Mouse (Mus musculus): ENCODE data around the gene Hikeshi.

Hikeshi gene

DNA sequence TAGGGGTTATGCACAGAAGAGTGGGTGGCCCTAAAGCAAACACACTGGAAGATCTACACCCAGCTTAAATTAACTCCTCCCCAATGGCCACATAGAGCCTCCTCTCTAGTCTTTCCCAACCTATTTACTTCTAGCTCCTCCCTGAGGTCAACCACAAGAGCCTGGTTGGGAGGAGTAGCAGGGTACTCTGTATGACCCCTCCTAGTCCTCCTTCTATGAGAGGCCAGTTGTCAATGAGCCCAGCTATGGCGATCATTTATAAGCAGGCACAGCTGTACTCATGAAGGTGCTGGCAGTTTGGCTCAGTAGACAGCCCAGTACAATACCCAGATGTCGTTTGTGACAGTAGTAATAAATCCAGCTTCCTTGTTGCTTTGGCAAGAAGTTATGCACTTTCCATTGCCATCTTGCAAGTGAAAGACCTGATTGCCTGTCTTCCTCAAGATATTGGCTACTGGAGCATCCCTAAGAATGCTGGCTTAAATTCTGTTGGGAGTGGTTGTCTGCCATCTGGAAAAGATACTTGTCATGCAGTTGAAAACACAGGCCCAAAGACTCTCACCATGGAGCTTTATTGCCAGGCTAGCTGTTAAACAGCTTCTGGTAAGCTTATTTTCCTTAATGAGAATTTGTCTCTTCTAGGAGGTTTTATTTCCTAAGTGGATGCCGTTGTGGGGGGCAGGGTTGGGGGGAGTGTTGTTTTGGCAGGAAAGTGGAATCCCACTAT is 27.4 kb downstream of the Hikeshi start:
- DNase-seq (ENCODE audit: extremely low spot score) = no peak

DNA sequence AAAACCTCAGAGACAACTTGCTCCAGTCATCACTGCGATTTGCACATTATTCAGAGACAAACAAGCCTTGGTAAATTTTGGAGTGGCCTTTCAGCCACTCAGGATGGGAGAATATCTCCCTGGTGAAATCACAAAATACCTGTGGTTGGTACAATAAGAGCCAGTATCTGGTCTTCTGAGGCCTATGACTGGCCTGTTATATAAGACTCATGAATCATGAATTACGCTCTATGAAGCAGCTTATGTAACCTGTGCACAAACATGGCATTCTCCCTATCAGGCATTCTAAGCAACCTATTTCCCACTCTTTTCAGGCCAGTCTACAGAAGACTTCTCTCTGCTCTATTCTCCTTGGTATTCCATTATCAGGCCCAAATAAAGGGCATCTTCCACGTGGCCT is 28.6 kb downstream of the Hikeshi start:
- no peak for DNase-seq (ENCODE audit: extremely low spot score)

DNA sequence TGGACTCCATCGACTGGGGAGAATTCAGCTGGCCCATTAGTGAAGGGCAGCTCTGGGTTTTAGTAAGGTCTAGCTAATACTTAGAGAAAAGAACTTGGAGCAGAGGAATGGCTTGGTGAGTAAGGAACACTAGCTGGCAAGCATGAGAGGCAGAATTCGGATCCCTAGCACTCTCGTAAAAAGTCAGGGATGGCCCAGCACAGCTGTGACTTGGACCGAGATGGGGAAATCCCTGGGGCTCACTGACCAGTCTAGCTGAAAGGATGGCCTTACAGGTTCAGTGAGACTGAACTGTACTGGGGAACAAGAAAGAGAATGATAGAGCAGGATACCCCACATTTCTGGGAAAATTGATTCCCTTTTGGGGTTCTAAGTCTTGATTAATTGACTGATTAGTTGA is 31.3 kb downstream of the Hikeshi start:
- no peak for DNase-seq (ENCODE audit: extremely low spot score)

DNA sequence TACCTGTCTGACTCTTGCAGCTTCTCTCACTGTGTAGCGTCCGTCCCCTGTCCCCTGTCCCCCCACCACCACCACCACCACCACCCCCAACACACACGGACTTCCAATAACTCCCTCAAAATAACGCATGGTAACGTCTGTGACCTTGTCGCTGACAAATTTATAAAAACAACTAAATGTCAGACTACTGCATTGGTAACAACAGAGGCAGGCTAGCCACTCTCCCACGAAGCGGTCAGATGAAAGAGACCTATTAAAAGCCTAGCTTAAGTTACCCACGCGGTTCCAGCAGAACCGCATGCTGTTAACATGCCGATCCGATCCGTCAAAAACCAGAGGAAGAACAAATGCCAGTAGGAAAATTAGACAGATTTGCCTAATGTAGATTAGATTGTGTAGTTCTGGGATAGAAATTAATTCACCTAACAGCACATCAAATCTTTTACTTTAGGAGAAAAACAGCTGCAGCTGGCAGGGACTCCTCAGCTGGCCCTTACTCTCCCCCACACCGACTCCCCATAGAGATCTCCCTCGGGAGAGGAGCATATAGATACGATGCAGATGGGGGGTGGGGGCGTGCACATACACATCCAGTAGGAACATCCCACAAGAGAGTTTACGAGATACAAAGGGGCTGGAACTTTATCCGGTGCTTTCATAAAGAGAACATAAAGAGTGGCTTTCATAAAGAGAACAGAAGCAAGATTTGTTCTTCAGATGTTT is 31.9 kb downstream of the Hikeshi start:
- DNase-seq (ENCODE audit: extremely low spot score) = no peak

DNA sequence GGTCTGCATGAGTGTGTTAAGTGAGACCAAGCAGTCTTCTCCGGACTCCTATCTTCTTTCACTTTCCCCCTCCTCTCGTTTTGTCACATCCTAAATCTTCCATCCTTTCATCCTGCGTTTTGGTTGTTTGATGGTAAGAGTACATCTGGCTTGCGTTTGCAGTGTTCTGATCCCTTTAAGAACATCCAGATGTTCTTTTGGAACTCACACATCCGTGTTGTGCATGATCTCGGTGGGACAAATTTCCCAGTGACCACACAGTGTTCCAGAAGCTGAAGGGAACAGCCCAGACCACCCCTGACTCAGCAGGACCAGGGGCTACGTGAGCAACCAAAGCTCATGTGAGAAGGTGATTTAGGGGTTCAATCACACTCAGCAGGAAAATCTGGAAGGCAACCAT is 32.6 kb downstream of the Hikeshi start:
- DNase-seq (ENCODE audit: extremely low spot score) = peak; percentile 12

DNA sequence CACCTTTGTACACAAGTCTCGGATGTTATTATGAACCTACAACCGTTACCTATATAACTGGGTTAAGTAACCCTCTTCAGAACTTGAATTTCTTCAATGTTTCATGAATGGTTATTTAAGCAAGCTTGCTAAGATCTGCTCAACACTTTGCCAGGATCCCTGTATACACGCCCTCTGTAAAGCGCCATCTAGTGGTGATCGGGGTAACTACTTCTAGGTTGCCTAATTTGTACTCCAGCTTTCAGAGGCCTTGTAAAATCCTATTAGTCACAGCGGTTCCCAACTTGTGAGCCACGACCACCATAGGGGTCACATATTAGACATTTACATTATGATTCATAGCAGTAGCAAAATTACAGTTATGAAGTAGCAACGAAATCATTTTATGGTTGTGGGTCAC is 33.1 kb downstream of the Hikeshi start:
- peak; percentile 77 for DNase-seq (ENCODE audit: extremely low spot score)

DNA sequence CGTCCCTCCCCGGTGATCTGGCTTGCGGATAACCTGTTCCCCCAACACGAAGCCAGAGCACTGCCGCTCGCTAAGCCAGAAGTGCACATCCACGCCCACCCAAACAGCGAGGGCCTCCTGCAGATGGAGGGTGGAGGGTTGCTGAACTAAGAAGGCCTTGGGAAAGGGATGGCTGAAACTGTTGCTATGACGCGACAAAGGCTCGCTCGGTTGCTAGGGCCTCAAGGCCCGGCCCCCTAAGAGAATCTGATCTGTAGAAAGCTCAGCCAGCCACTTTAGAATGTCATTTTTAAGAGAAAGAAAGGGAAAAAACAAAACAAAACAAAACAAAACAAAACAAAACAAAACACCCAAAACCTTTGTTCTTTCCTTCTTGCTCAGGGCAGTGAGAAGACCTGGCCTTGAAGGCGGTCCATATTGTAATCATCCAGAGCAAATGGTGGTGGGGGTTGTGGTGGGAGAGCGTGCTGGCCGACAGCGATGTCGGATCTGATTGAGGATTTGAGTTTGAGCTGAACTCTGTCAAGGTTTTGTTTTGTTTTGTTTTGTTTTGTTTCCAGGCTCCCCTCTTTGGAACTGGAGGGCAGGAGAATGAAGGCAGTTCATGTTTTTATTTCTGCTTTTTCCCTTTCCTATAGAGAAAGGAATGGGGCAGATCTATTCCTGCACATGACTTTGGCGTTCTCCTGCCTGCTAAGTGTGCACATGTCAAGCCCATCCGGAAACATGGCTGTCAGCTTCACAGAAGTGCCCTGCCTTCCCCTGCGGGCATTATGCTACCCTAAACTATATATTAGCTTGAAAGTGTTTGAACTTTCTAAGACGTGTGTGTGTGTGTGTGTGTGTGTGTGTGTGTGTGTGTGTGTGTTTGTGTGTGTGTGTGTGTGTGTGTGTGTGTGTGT is 37.3 kb downstream of the Hikeshi start, which contains the start of gene Ccdc81:
TSS of gene Ccdc81 (minus strand) at position 188 of the 902 bp plus-strand sequence.
- DNase-seq (ENCODE audit: extremely low spot score) = peak; percentile 34

DNA sequence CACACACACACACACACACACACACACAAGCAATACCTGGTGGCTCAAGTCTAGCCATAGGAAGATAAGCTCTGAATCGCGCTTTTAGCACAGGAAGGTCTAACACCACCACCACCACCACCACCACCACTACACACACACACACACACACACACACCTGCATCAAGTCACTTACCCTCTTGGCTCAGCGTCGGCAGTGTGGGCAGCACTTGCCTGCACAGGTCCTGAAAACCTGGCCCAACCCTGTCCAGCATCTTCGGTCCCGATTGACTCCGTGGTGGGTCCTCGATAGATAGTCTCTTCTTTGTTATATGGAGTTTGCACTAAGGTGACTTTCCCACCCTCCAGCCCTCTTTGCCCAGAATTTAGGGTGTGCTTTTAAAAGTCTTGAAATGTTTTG is 38.0 kb downstream of the Hikeshi start:
- DNase-seq (ENCODE audit: extremely low spot score) = no peak

DNA sequence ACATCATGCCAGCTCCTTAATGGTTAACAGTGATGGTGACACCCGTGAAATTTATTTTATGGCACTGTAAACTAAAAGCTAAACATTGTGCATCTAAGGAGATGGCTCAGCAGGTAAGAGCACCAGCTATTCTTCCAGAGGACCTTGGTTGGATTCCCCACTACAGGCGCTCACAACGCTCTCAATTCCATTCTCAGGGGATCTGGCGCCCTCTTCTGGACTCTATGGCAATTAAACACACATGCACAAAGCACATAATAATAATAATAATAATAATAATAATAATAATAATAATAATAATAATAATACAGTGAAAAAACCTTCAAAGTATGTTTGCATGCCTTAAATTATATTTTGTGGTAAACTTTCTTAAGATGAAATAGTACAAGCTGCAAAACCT is 49.1 kb downstream of the Hikeshi start:
- DNase-seq (ENCODE audit: extremely low spot score) = no peak

DNA sequence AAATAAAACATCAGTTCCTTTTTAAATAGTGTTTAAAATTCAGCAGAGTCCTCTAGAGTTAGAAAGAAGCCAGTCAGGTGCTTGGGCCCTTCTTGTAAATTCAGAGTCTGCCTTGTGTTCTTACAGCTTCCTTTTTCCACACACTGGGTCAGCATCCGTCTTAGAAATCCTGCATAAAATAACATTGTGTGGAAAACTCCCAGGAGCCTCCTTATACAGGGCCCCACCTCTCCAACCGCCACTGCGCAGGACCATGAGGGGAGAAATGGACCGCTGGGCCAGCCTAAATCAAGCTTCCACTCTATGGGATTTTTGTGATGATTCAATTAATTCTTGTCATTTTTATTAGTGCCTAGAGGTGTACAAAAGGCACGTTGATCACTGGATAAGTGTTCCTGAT is 49.6 kb downstream of the Hikeshi start:
- DNase-seq (ENCODE audit: extremely low spot score) = no peak

DNA sequence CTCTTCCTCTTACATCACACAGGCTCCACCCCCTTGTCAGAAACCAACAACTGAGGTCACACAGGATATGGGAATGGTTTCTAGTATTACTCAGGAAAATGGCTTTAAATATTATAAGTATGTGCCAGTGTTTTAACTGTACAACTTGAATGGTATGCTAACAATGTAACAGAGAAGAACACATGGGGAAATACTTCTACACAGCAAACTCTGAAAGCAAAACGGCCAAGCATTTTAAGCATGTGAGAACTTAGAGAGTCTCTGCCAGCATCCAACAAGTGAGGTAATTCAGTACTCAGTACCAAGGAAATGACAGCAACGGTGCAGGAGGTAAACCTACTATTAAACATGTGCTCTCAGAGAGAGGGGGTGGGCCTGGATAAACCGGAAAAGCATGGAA is 56.5 kb downstream of the Hikeshi start:
- no peak for DNase-seq (ENCODE audit: extremely low spot score)

DNA sequence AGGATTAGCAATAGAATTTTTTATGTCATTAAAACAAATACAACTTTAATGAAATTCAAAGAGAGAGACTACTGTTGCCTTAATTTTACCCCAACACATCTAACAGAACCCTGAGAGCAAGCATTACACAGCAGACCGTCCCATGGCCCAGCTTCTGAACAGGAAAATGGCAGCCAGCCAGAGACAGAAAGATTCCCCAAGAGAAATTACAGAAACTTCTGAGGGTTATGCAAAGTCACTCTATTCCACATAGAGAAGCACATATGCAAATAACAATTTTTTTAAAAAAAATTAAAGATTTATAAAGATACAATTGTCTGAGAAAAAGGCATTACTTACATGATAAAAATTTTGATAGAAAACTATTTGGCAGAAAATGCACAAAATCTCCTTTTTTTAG is 61.3 kb downstream of the Hikeshi start:
- DNase-seq (ENCODE audit: extremely low spot score) = no peak

All from embryo, embryonic 9.5 days (tissue).